Mouse (Mus musculus): ENCODE measurements around the gene Rhbdf1.
A peak's percentile ranks its signal among the peaks of the same experiment; 100 is the strongest.

Gene Rhbdf1

DNA sequence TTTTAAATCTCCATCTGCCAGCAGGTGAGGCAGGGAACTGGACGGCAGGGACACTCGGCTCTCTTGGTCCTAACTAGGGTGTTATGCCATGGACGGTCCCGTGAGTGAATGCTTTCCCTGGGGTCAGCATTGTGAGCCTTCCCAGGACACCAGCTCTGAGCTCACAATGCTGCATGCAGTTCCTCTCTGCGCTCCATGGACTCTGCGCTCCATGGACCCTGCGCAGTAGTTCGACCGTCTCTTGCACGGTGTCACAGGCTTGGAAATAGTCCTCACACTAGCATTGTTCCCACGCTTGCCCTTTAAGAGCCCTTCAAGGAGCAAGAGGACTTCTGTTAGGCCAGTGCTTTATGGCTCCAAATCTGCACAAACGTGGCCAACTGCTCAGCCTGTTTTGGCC, 33.2 kb downstream of the Rhbdf1 start:
- no peak for DNase-seq

- no peak for DNase-seq
Measured at GRCm38 (mm10) chr11:32187256-32187655, 34.8 kb downstream of the Rhbdf1 start.

GRCm38 (mm10) chr11:32186031-32186430, 36.1 kb downstream of the Rhbdf1 start:
- DNase-seq = no peak

GRCm38 (mm10) chr11:32184469-32184868, 37.6 kb downstream of the Rhbdf1 start:
- DNase-seq = no peak

- DNase-seq = peak; percentile 92
Measured at GRCm38 (mm10) chr11:32181973-32182868, 39.9 kb downstream of the Rhbdf1 start.

- no peak for DNase-seq
Measured at GRCm38 (mm10) chr11:32181246-32181645, 40.9 kb downstream of the Rhbdf1 start.

DNA sequence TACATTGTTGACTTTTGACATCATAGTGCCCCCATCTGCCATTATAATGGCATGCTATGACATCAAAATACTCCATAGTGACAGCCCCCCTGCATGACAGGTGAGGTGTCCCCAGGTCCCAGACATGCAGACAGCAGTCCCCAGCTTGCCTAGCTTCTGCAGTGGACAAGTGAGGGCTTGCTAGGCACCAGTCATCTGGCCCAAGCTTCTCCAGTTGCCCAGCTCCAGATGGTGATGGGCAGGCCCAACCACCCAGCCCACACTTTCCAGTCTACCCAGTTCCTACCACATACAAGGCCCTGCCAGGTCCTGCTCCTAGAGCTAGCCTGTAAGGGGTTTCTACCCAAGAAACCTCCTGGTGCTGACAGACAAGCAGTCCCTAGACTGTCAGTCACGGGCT, 43.6 kb downstream of the Rhbdf1 start:
- DNase-seq = no peak

GRCm38 (mm10) chr11:32166683-32167082, 55.4 kb downstream of the Rhbdf1 start:
- DNase-seq = no peak

DNA sequence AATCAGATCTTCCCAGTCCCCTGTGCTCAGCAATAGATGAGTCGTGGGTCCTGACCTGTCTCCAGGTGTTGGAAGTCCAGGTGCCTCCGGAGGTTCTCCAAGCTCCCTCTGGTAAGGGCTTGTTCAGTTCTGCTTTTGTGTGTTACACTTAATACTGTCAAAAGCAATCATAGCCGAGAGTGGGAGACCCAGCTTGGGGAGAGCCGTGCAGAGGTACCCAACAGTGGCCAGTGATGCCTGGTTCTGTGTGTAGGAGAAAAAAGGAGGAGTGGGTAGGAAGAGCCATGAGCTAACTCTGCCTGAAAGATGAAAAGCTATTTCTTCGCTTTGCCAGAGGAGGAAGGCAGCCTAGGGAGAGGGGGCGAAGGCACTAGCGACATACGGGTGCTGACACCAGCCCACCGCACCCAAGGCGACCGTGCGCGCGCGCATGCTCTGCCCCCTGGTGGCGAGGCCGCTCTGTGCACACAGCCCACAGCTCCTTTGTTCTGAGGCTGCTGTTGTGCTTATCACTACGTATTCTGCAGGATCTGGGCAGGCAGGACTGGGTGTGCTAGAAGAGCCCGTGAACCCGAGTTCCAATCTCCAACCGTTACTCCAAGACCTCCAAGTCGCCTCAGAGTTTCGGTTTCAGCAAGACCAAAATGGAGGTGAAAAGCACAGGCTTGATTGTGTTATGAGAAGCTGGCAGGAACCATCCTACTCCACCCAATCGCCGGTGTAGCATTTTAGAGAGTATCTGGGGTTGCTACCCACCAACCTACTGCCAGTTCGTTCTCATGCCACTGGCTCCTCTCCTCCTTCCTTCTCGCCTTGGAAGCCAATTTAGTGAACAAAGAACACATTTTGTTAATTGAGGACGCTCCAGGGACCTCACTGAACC, 59.9 kb downstream of the Rhbdf1 start:
- DNase-seq = peak; percentile 79

GRCm38 (mm10) chr11:32161500-32161899, 60.6 kb downstream of the Rhbdf1 start:
- peak; percentile 36 for DNase-seq

GRCm38 (mm10) chr11:32160341-32160740, 61.8 kb downstream of the Rhbdf1 start:
- no peak for DNase-seq
